Comparison of ENCODE assay signal across 20 mouse cellular contexts in genomic region chr7:101095560-101095959, GRCm38 (mm10). TPM values are rescaled to one million over a fixed set of nuclear protein-coding genes. Genes with fewer than 3 reads are reported as not detected.
DNase-seq lines count a peak whose midpoint lies in the region; ATAC-seq and TF ChIP-seq lines count a peak whose summit lies in the region.
"Had no signal": no experiment of that assay in that cellular context is flagged by ENCODE, and none has a peak within 500 bp of the region (broad histone marks: within the 10 kb centered on the region; RNA-seq: fewer than 3 reads in every experiment).

No protein-coding gene starts in this region.

- intact Hi-C loops in heart, postnatal 25 days (cut with DNase I) = no loop called here
- intact Hi-C loops in gastrocnemius, postnatal 14 days (cut with DNase I; ENCODE audit: low total_unique reads) = no loop called here

- ATAC-seq in heart, embryonic 11.5 days (replicated peaks; ENCODE audit: insufficient number of reproducible peaks, low FRiP score, low TSS enrichment) = 0 out of 2 replicates have a peak, but pooled peaks have one; percentile 10
- no peak for ATAC-seq in midbrain, embryonic 16.5 days
- peak; percentile 20; the same call in 1 of the 2 replicates for ATAC-seq in megakaryocyte progenitor cell, adult 5-6 weeks (replicated peaks; ENCODE audit: poor library complexity)
- ATAC-seq in hindbrain, embryonic 14.5 days (ENCODE audit: low FRiP score) = no peak

- TF ChIP-seq RAD21 in CH12.LX (IDR thresholded peaks at IDR 0.05; ENCODE audit: low read depth, low read length) = no peak; the same call in none of the 2 replicates

- peaks cover 13% of the 10 kb centered on the region for H3K4me1 ChIP-seq in heart, embryonic 11.5 days (ENCODE audit: control insufficient read depth, insufficient read depth, low read length)
- H3K4me1 ChIP-seq in midbrain, embryonic 10.5 days = no peaks in the 10 kb centered on the region
- no peaks in the 10 kb centered on the region for H3K4me1 ChIP-seq in midbrain, embryonic 16.5 days (ENCODE audit: control insufficient read depth, insufficient read depth, low read length)
- H3K4me1 ChIP-seq in CH12.LX (ENCODE audit: control insufficient read depth in 1 of 2, insufficient read depth in 2 of 2) = peaks cover 24 to 64% of the 10 kb centered on the region in 2 experiments
- no peaks in the 10 kb centered on the region for H3K4me1 ChIP-seq in hindbrain, embryonic 14.5 days (replicated peaks; ENCODE audit: control insufficient read depth, insufficient read depth, low read length)

- H3K4me3 ChIP-seq in heart, embryonic 11.5 days (ENCODE audit: low read depth, low read length) = no peak overlapping the region
- H3K4me3 ChIP-seq in midbrain, embryonic 10.5 days = no peak overlapping the region
- no peak overlapping the region for H3K4me3 ChIP-seq in midbrain, embryonic 16.5 days (ENCODE audit: low read depth, low read length)
- no peak overlapping the region for H3K4me3 ChIP-seq in CH12.LX (replicated peaks in 1 of 3; ENCODE audit: low read depth in 2 of 3, low read length in 2 of 3, poor library complexity in 1 of 3)
- H3K4me3 ChIP-seq in hindbrain, embryonic 14.5 days (replicated peaks; ENCODE audit: low read length) = no peak overlapping the region
- H3K4me3 ChIP-seq: gastrocnemius, adult 2 months; hindbrain, embryonic 10.5 days; left cerebral cortex, adult 2 months; limb, embryonic 15.5 days; lung, embryonic 15.5 days had no signal

- H3K27ac ChIP-seq in heart, embryonic 11.5 days (ENCODE audit: low read depth, low read length) = peak overlapping the region; percentile 30; the same call in 1 of the 2 replicates
- H3K27ac ChIP-seq in midbrain, embryonic 10.5 days (replicated peaks) = 0 out of 2 replicates have a peak overlapping the region, but pooled peaks have one; percentile 10
- H3K27ac ChIP-seq in midbrain, embryonic 16.5 days (ENCODE audit: low read length) = no peak overlapping the region
- H3K27ac ChIP-seq in CH12.LX (ENCODE audit: insufficient read depth, low read depth) = peak overlapping the region; percentile 94
- H3K27ac ChIP-seq in hindbrain, embryonic 14.5 days = no peak overlapping the region
- H3K27ac ChIP-seq: gastrocnemius, adult 2 months; hindbrain, embryonic 10.5 days; left cerebral cortex, adult 2 months; limb, embryonic 15.5 days; lung, embryonic 15.5 days; stomach, postnatal 0 days had no signal

- 0 out of 2 replicates have a peak, but pooled peaks have one; percentile 13 for TF ChIP-seq POLR2A in CH12.LX (IDR thresholded peaks at IDR 0.05; ENCODE audit: low read depth, low read length)

- TF ChIP-seq EP300 in CH12.LX (IDR thresholded peaks at IDR 0.05; ENCODE audit: low read length) = peak; percentile 90

- 44% methylated on average over 5 of the region's 5 CpGs for WGBS in heart, embryonic 11.5 days (ENCODE audit: insufficient replicate concordance)
- WGBS in midbrain, embryonic 10.5 days = 82% methylated on average over 5 of the region's 5 CpGs
- WGBS in midbrain, embryonic 16.5 days = 67% methylated on average over 5 of the region's 5 CpGs
- 77% methylated on average over 5 of the region's 5 CpGs for WGBS in hindbrain, embryonic 14.5 days

- no peaks in the 10 kb centered on the region for H3K27me3 ChIP-seq in heart, embryonic 11.5 days (ENCODE audit: control insufficient read depth, insufficient read depth, low read length)
- H3K27me3 ChIP-seq in midbrain, embryonic 10.5 days (ENCODE audit: low read depth, poor library complexity, severe bottlenecking) = no peaks in the 10 kb centered on the region
- H3K27me3 ChIP-seq in midbrain, embryonic 16.5 days (ENCODE audit: control insufficient read depth, insufficient read depth, low read depth, low read length) = no peaks in the 10 kb centered on the region
- no peaks in the 10 kb centered on the region for H3K27me3 ChIP-seq in CH12.LX (replicated peaks)
- H3K27me3 ChIP-seq in hindbrain, embryonic 14.5 days (ENCODE audit: control insufficient read depth, insufficient read depth, low read length) = no peaks in the 10 kb centered on the region
- H3K27me3 ChIP-seq: limb, embryonic 15.5 days; lung, embryonic 15.5 days had no signal

- no peaks in the 10 kb centered on the region for H3K9me3 ChIP-seq in heart, embryonic 11.5 days (replicated peaks; ENCODE audit: control insufficient read depth, low read length)
- no peaks in the 10 kb centered on the region for H3K9me3 ChIP-seq in midbrain, embryonic 10.5 days (replicated peaks)
- no peaks in the 10 kb centered on the region for H3K9me3 ChIP-seq in midbrain, embryonic 16.5 days (replicated peaks; ENCODE audit: control insufficient read depth, low read length, poor library complexity, severe bottlenecking)
- H3K9me3 ChIP-seq in CH12.LX (replicated peaks; ENCODE audit: low read length) = peaks cover 3% of the 10 kb centered on the region
- no peaks in the 10 kb centered on the region for H3K9me3 ChIP-seq in hindbrain, embryonic 14.5 days (ENCODE audit: control insufficient read depth, low read length)
- H3K9me3 ChIP-seq: hindbrain, embryonic 10.5 days; limb, embryonic 15.5 days; lung, embryonic 15.5 days had no signal

- dilution Hi-C loops in CH12.LX (cut with MboI; ENCODE audit: extremely low pct_ligation_motif_present, extremely low pct_unique_long_range_greater_than_20kb, low sequenced_read_pairs) = no loop called here

- no peaks in the 10 kb centered on the region for H3K36me3 ChIP-seq in heart, embryonic 11.5 days (ENCODE audit: control insufficient read depth, insufficient read depth, low read length)
- no peaks in the 10 kb centered on the region for H3K36me3 ChIP-seq in midbrain, embryonic 10.5 days
- H3K36me3 ChIP-seq in midbrain, embryonic 16.5 days (ENCODE audit: control insufficient read depth, insufficient read depth, low read length) = no peaks in the 10 kb centered on the region
- peaks cover 0 to 8% of the 10 kb centered on the region in 2 experiments for H3K36me3 ChIP-seq in CH12.LX (replicated peaks in 1 of 2; ENCODE audit: control insufficient read depth in 1 of 2, insufficient read depth in 1 of 2, low read length in 1 of 2)
- H3K36me3 ChIP-seq in hindbrain, embryonic 14.5 days (replicated peaks; ENCODE audit: control insufficient read depth, insufficient read depth) = no peaks in the 10 kb centered on the region
- H3K36me3 ChIP-seq: hindbrain, embryonic 10.5 days; limb, embryonic 15.5 days; lung, embryonic 15.5 days had no signal

- H3K79me2 ChIP-seq in CH12.LX (replicated peaks; ENCODE audit: control insufficient read depth, extremely low read depth, insufficient read depth, poor library complexity, severe bottlenecking) = no peaks in the 10 kb centered on the region

- no peak overlapping the region for H3K9ac ChIP-seq in heart, embryonic 11.5 days (ENCODE audit: low read depth, low read length)
- no peak overlapping the region for H3K9ac ChIP-seq in midbrain, embryonic 16.5 days (ENCODE audit: low read depth, low read length)
- H3K9ac ChIP-seq in CH12.LX (ENCODE audit: insufficient read depth, low read depth) = no peak overlapping the region
- H3K9ac ChIP-seq in hindbrain, embryonic 14.5 days = no peak overlapping the region
- H3K9ac ChIP-seq: limb, embryonic 15.5 days; lung, embryonic 15.5 days had no signal

- in situ Hi-C loops in CH12.LX (cut with MboI; ENCODE audit: low pct_ligation_motif_present, low pct_unique_long_range_greater_than_20kb, low sequenced_read_pairs) = no loop called here

- no peak for DNase-seq in heart, postnatal 25 days (ENCODE audit: low spot score)
- no peak for DNase-seq in midbrain, embryonic 10.5 days (ENCODE audit: low spot score)
- peak; percentile 84 for DNase-seq in CH12.LX (ENCODE audit: extremely low read depth)
- no peak for DNase-seq in gastrocnemius, postnatal 14 days
- no peak for DNase-seq in hindbrain, embryonic 14.5 days (ENCODE audit: low spot score)
- DNase-seq: adrenal gland, postnatal 14 days; cerebellum, adult 11 months; embryo, embryonic 11 days; gastrocnemius, adult 2 months; kidney, adult 11 months; kidney, postnatal 4 days; right cerebral cortex, postnatal 14 days had no signal

- H3K4me2 ChIP-seq in heart, embryonic 11.5 days = no peak overlapping the region
- no peak overlapping the region for H3K4me2 ChIP-seq in midbrain, embryonic 16.5 days (ENCODE audit: low read length)
- peak overlapping the region; percentile 64 for H3K4me2 ChIP-seq in CH12.LX (ENCODE audit: insufficient read depth, low read depth, poor library complexity, severe bottlenecking)
- no peak overlapping the region for H3K4me2 ChIP-seq in hindbrain, embryonic 14.5 days (replicated peaks)
- H3K4me2 ChIP-seq: limb, embryonic 15.5 days; lung, embryonic 15.5 days had no signal

- TF ChIP-seq CTCF in CH12.LX (conservative IDR thresholded peaks at IDR 0.05 in 1 of 2, IDR thresholded peaks at IDR 0.05 in 1 of 2; ENCODE audit: low read depth in 2 of 2, low read length in 2 of 2) = no peak

TF ChIP-seq in CH12.LX, 34 proteins besides CTCF, POLR2A, EP300 and RAD21 (continues in another document):
- TF ChIP-seq MXI1 (IDR thresholded peaks at IDR 0.05; ENCODE audit: low read depth, low read length) (peak; percentile 71), TCF12 (IDR thresholded peaks at IDR 0.05; ENCODE audit: low read depth, low read length) (peak; percentile 89), E2F4 (IDR thresholded peaks at IDR 0.05; ENCODE audit: insufficient replicate concordance, low read depth, low read length) (no peak), CHD2 (IDR thresholded peaks at IDR 0.05; ENCODE audit: low read length) (peak; percentile 67; the same call in 1 of the 2 replicates), POLR2AphosphoS2 (IDR thresholded peaks at IDR 0.05; ENCODE audit: low read depth, low read length) (no peak), ZC3H11A (IDR thresholded peaks at IDR 0.05; ENCODE audit: low read depth, low read length) (no peak), JUND (conservative IDR thresholded peaks at IDR 0.05; ENCODE audit: low read depth, low read length) (peak; percentile 59; the same call in 1 of the 2 replicates), KAT2A (IDR thresholded peaks at IDR 0.05; ENCODE audit: insufficient replicate concordance, low read length) (0 out of 2 replicates have a peak, but pooled peaks have one; percentile 24), ZMIZ1 (IDR thresholded peaks at IDR 0.05; ENCODE audit: low read depth, low read length) (no peak), IRF4 (IDR thresholded peaks at IDR 0.05; ENCODE audit: low read depth, low read length) (peak; percentile 75)

RNA-seq across cellular contexts. Expression of gene Fchsd2, which starts 2.9 kb away (rescaled TPM):
- 16.3 and 20.4 TPM in 2 replicates for polyA plus RNA-seq in heart, embryonic 11.5 days (2014; fragmentation: Nextera tagmentation; extraction: Ambion mirVana)
- 10 to 100 TPM; 20.1 to 29.1 TPM for total RNA-seq in heart, postnatal 25 days (2021)
- 19.0 and 21.2 TPM in 2 replicates for polyA plus RNA-seq in midbrain, embryonic 10.5 days (2016; fragmentation: Nextera tagmentation; extraction: Ambion mirVana)
- polyA plus RNA-seq in midbrain, embryonic 16.5 days (2015; fragmentation: Nextera tagmentation; extraction: Ambion mirVana) = 42.0 and 45.2 TPM in 2 replicates
- total RNA-seq in CH12.LX (2012; rRNA removed) (25.5 and 26.1 TPM in 2 replicates), CH12.LX (2014; rRNA removed) (23.8 and 25.9 TPM in 2 replicates)
- 37.5 and 38.2 TPM in 2 replicates for polyA plus RNA-seq in CH12.LX (2012; ENCODE audit: insufficient read length, low read depth)
- 48.3 and 62.8 TPM in 2 replicates for total RNA-seq in megakaryocyte progenitor cell, adult 5-6 weeks (2015)
- total RNA-seq in megakaryocyte progenitor cell, adult 5-6 weeks (2017) = 27.1 and 50.4 TPM in 2 replicates
- 1 to 10 TPM; 8.8 to 9.3 TPM for total RNA-seq in gastrocnemius, postnatal 14 days (2021)
- 48.2 and 51.5 TPM in 2 replicates for polyA plus RNA-seq in hindbrain, embryonic 14.5 days (2014; fragmentation: Nextera tagmentation; extraction: Ambion mirVana)

Comparison
In these comparisons a context has a peak if more than half of its experiments do, and no peak if none do; other contexts are left out.
1. H3K27ac ChIP-seq: peak in heart, embryonic 11.5 days (single experiment), midbrain, embryonic 10.5 days (single experiment) and CH12.LX (single experiment); none in midbrain, embryonic 16.5 days (single experiment) and hindbrain, embryonic 14.5 days (single experiment).
2. ATAC-seq: peak in heart, embryonic 11.5 days (single experiment) and megakaryocyte progenitor cell, adult 5-6 weeks (single experiment); none in midbrain, embryonic 16.5 days (single experiment) and hindbrain, embryonic 14.5 days (single experiment).